Mouse (Mus musculus) cerebellum, postnatal 25 days (tissue): ENCODE measurements around the gene Rpl35a.
A peak's percentile ranks its signal among the peaks of the same experiment; 100 is the strongest.
"Not testable (repeated sequence)": the region's sequence is repeated elsewhere in the genome, so short reads cannot be mapped to it uniquely, and the experiment has no call there.

Experiments used
- DNase-seq, 2 experiments: peaks; one replicate each; pipeline ENCODE4 v3.0.0; 2021; ENCODE audit warnings: mixed read lengths in 2 of 2

Gene Rpl35a

GRCm38 (mm10) chr16:33056095-33056785 is at the start of gene Rpl35a, which contains the start of gene Iqcg:
Gene Rpl35a, plus strand, starts transcription at chr16:33056453.
Gene Iqcg, minus strand, starts transcription at chr16:33056218.
- DNase-seq, result peak; percentile 93 to 94

- peak; percentile 56 to 75 for DNase-seq
Observed at GRCm38 (mm10) chr16:33006888-33007287, 49.4 kb upstream of the Rpl35a start.

- peak in 1 of 2 experiments; percentile 19 for DNase-seq
Observed at GRCm38 (mm10) chr16:33007436-33007835, 48.8 kb upstream of the Rpl35a start.

GRCm38 (mm10) chr16:33010166-33010565 is 46.1 kb upstream of the Rpl35a start:
- DNase-seq, result peak in 1 of 2 experiments; percentile 9

GRCm38 (mm10) chr16:33013801-33014200 is 42.5 kb upstream of the Rpl35a start:
- DNase-seq, result no peak

- DNase-seq, result peak; percentile 75 to 78
Observed at GRCm38 (mm10) chr16:33014921-33015320, 41.3 kb upstream of the Rpl35a start.

- no peak for DNase-seq
Observed at GRCm38 (mm10) chr16:33015396-33015907, 40.8 kb upstream of the Rpl35a start.

- DNase-seq, result no peak
Observed at GRCm38 (mm10) chr16:33015986-33016385, 40.3 kb upstream of the Rpl35a start.

GRCm38 (mm10) chr16:33017677-33018349 is 38.4 kb upstream of the Rpl35a start:
- no peak for DNase-seq

- DNase-seq, result no peak
Observed at GRCm38 (mm10) chr16:33019117-33019770, 37.0 kb upstream of the Rpl35a start.

GRCm38 (mm10) chr16:33021381-33021780 is 34.9 kb upstream of the Rpl35a start:
- no peak for DNase-seq

- DNase-seq, result peak; percentile 75 to 87
Observed at GRCm38 (mm10) chr16:33023750-33024149, 32.5 kb upstream of the Rpl35a start.

GRCm38 (mm10) chr16:33024456-33025104 is 31.7 kb upstream of the Rpl35a start:
- DNase-seq, result no peak

GRCm38 (mm10) chr16:33026357-33026756 is 29.9 kb upstream of the Rpl35a start:
- no peak for DNase-seq

- DNase-seq, result no peak
Observed at GRCm38 (mm10) chr16:33036006-33036405, 20.2 kb upstream of the Rpl35a start.

- DNase-seq, result no peak
Observed at GRCm38 (mm10) chr16:33042682-33043081, 13.6 kb upstream of the Rpl35a start.

GRCm38 (mm10) chr16:33043268-33043667 is 13.0 kb upstream of the Rpl35a start:
- DNase-seq, result no peak

GRCm38 (mm10) chr16:33048004-33048403 is 8.2 kb upstream of the Rpl35a start:
- DNase-seq, result no peak

GRCm38 (mm10) chr16:33048686-33049085 is 7.6 kb upstream of the Rpl35a start:
- no peak for DNase-seq

GRCm38 (mm10) chr16:33049809-33050208 is 6.4 kb upstream of the Rpl35a start:
- no peak for DNase-seq

- no peak for DNase-seq
Observed at GRCm38 (mm10) chr16:33053141-33053540, 3.1 kb upstream of the Rpl35a start.

- DNase-seq, result not testable (repeated sequence)
Observed at GRCm38 (mm10) chr16:33054927-33055326, 1.3 kb upstream of the Rpl35a start.

- peak in 1 of 2 experiments; percentile 25 for DNase-seq
Observed at GRCm38 (mm10) chr16:33055655-33056054, 598 bp upstream of the Rpl35a start.
